Mouse (Mus musculus) hindbrain, postnatal 0 days (tissue): ENCODE measurements around the gene Rarres2. TPM values are rescaled to one million over a fixed set of nuclear protein-coding genes. Genes with fewer than 3 reads are reported as not detected.

ENCODE experiments used
- ATAC-seq: fragments of 200-750 bp; cut with Nextera tagmentation; 2 replicates; pipeline ENCODE4 v1.8.0; 2017; ENCODE audit warnings: mild to moderate bottlenecking, moderate TSS enrichment, moderate library complexity
- DNase-seq: peaks from one replicate; pipeline ENCODE4 v3.0.0-alpha.2; 2015; ENCODE audit warnings: low spot score
- H3K27ac ChIP-seq: fragments of 300-500 bp; sonication (generic); 2 replicates; pipeline ENCODE4 v1.5.1; 2014; ENCODE audit warnings: mild to moderate bottlenecking
- H3K27me3 ChIP-seq: fragments of 300-500 bp; sonication (generic); 2 replicates; pipeline ENCODE4 v1.6.1; 2014; ENCODE audit warnings: low read length, mixed read lengths; ENCODE audit not compliant: insufficient read depth
- H3K36me3 ChIP-seq: fragments of 300-500 bp; sonication (generic); 2 replicates; pipeline ENCODE4 v1.6.1; 2014; ENCODE audit warnings: low read length, mixed read lengths; ENCODE audit not compliant: insufficient read depth
- H3K4me1 ChIP-seq: fragments of 300-500 bp; sonication (generic); 2 replicates; pipeline ENCODE4 v1.6.1; 2014; ENCODE audit warnings: antibody characterized with exemption, low read length, mixed read lengths; ENCODE audit not compliant: insufficient read depth
- H3K4me2 ChIP-seq: fragments of 300-500 bp; sonication (generic); 2 replicates; pipeline ENCODE4 v1.6.1; 2014; ENCODE audit warnings: low read depth, mild to moderate bottlenecking, low read length, moderate library complexity, mixed read lengths
- H3K4me3 ChIP-seq: fragments of 300-500 bp; sonication (generic); 2 replicates; pipeline ENCODE4 v1.5.1; 2014; ENCODE audit warnings: low read length
- H3K9ac ChIP-seq: fragments of 300-500 bp; sonication (generic); replicated peaks from 2 replicates; pipeline ENCODE4 v1.6.1; 2014; ENCODE audit warnings: mild to moderate bottlenecking, low read length, moderate library complexity, mixed read lengths
- H3K9me3 ChIP-seq: fragments of 300-500 bp; sonication (generic); 2 replicates; pipeline ENCODE4 v1.6.1; 2016; ENCODE audit warnings: low read length, mixed read lengths
- CTCF ChIP-seq: IDR thresholded peaks from 2 replicates; pipeline ENCODE4 v1.5.1; 2016; ENCODE audit warnings: antibody characterized with exemption, control low read depth, low read depth
- WGBS: fragments of 180-500 bp; shearing (Covaris S2); extraction: QIAGEN DNeasy Blood & Tissue Kit; methylation state at CpG from one replicate; pipeline ENCODE4 v1.1.7; 2014; 5-methylcytosine and 5-hydroxymethylcytosine counted together
- polyA plus RNA-seq: library from polyadenylated mRNA; unstranded; fragments of >200 nt; fragmentation: Nextera tagmentation; extraction: Ambion mirVana; gene quantifications from 2 replicates; pipeline ENCODE4 v1.2.1, GENCODE M21; 2015
- total RNA-seq: library from RNA; depleted of rRNA; stranded (reverse); fragments of >200 nt; gene quantifications from 2 replicates; pipeline ENCODE4 v1.2.3, GENCODE M21; 2014

The Rarres2 gene
- total and polyA plus RNA-seq, 2 experiments from 2014 or later, result 4.3 to 10.4 TPM

DNA sequence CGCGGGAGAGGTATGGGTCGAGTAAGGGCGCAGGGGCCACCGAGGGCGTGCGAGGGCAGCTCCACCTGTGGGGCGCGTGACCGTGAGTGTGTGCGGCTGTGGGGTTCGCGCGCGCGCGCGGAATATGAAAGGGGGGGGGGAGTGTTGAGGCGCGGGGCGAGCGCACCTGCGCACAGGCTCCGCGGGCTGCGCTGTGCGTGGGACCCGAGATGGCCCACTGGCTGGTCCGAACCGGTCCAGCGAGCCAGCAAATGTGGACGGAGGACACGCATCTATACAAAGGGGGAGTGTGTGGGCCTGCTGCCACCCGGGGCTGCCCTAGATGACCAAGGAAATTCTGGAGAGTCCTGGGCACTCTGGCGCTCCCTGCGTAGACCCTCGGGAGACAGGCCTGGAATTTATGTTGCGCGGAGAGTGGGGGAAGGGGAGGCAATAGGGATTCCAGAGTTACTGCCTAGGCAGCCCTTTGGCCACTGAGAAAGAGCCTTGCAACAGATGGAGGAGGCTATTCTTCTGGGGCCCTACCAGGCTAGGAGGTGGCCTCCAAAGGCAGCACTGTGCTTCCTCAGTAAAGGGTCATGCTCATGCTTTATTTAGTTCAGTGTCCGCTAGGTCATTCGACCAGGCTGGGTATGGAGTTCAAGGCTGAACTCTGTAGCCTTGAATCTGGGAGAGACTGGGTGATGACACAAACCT lies 21.6 kb upstream of the Rarres2 start:
- H3K27me3 ChIP-seq, result no peaks in the 10 kb centered on the region
- ATAC-seq (peak; percentile 86), DNase-seq (peak; percentile 85)

GRCm38 (mm10) chr6:48593158-48594042 lies 20.8 kb upstream of the Rarres2 start, which contains the start of the genes Repin1 and Gm44965:
Gene Repin1 (plus strand): TSS chr6:48593883.
Gene Gm44965 (plus strand): TSS chr6:48593941.
- no peaks in the 10 kb centered on the region for H3K27me3 ChIP-seq
- peak within 1 kb of the TSS; percentile 69 for H3K4me3 ChIP-seq
- H3K4me2 ChIP-seq, result peak within 1 kb of the TSS; percentile 85
- TF ChIP-seq CTCF, result peak; percentile 66
- peak; percentile 96 for DNase-seq
- 0 out of 2 replicates have a peak, but pooled peaks cover 3% of the 10 kb centered on the region for H3K9me3 ChIP-seq
- peaks cover 10% of the 10 kb centered on the region; the same call in 1 of the 2 replicates for H3K4me1 ChIP-seq
- H3K9ac ChIP-seq, result peak within 1 kb of the TSS; percentile 93
- peak; percentile 95 for ATAC-seq
- 3% methylated on average over 44 of the region's 45 CpGs for WGBS
- peaks cover 24% of the 10 kb centered on the region for H3K36me3 ChIP-seq
- H3K27ac ChIP-seq, result peak within 1 kb of the TSS; percentile 98

More for the DNA sequence above, 21.6 kb upstream of the Rarres2 start:
- peak overlapping the region; percentile 69 for H3K4me3 ChIP-seq
- H3K27ac ChIP-seq, result peak overlapping the region; percentile 98
- H3K36me3 ChIP-seq, result peaks cover 29% of the 10 kb centered on the region
- no peak for TF ChIP-seq CTCF
- peak overlapping the region; percentile 85 for H3K4me2 ChIP-seq
- H3K9ac ChIP-seq, result peak overlapping the region; percentile 93
- peaks cover 10% of the 10 kb centered on the region; the same call in 1 of the 2 replicates for H3K4me1 ChIP-seq
- WGBS, result 1% methylated on average over 37 of the region's 41 CpGs
- 0 out of 2 replicates have a peak, but pooled peaks cover 3% of the 10 kb centered on the region for H3K9me3 ChIP-seq

GRCm38 (mm10) chr6:48591871-48592270 lies 19.3 kb upstream of the Rarres2 start:
- Histone ChIP-seq H3K27ac (no peak overlapping the region), H3K9me3 (no peaks in the 10 kb centered on the region), H3K36me3 (peaks cover 8% of the 10 kb centered on the region), H3K4me2 (no peak overlapping the region), H3K9ac (no peak overlapping the region), H3K4me1 (peaks cover 10% of the 10 kb centered on the region; the same call in 1 of the 2 replicates), H3K27me3 (no peaks in the 10 kb centered on the region), H3K4me3 (no peak overlapping the region)
- ATAC-seq (no peak), DNase-seq (no peak)
- no peak for TF ChIP-seq CTCF
- WGBS, result 93% methylated on average over 6 of the region's 6 CpGs

GRCm38 (mm10) chr6:48591221-48591845 lies 18.7 kb upstream of the Rarres2 start:
- ATAC-seq (no peak), DNase-seq (no peak)
- Histone ChIP-seq H3K4me1 (peaks cover 10% of the 10 kb centered on the region; the same call in 1 of the 2 replicates), H3K27me3 (no peaks in the 10 kb centered on the region), H3K4me3 (no peak overlapping the region), H3K4me2 (no peak overlapping the region), H3K9ac (no peak overlapping the region), H3K36me3 (peaks cover 3% of the 10 kb centered on the region), H3K27ac (no peak overlapping the region), H3K9me3 (no peaks in the 10 kb centered on the region)
- 74% methylated on average over 3 of the region's 3 CpGs for WGBS
- TF ChIP-seq CTCF, result no peak

DNA sequence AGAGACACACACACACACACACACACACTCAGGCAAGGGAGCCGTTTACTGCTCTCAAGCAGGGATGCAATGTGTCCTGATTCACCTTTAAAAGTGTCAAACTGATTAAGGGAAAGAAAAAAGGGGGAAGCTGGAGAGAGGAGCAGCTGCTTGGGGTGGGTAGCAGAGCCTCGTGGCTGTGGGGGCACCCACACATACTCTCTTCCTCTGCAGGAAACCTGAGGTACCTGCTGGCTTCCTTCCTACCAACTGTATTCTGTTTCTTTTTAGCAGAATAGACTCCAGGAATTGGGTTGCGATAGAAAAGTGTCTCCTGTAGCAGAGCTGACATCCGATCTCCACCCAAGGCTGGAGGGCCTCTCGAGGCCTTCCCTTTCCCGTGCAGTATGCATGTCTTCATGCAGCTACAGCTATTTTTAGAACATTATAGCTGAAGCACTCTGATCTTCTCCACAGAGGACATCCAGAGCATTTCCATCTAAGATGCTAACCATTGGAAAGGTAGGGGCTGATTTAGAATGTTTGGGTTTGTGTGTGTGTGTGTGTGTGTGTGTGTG lies 16.7 kb upstream of the Rarres2 start, which contains the start of gene Gm45021:
Gene Gm45021, plus strand, starts transcription at position 417 of the 557 bp plus-strand sequence.
- 69% methylated on average over 6 of the region's 6 CpGs for WGBS
- Histone ChIP-seq H3K9ac (no peak within 1 kb of the TSS), H3K4me3 (no peak within 1 kb of the TSS), H3K27me3 (no peaks in the 10 kb centered on the region), H3K27ac (no peak within 1 kb of the TSS), H3K36me3 (no peaks in the 10 kb centered on the region), H3K4me2 (no peak within 1 kb of the TSS), H3K9me3 (no peaks in the 10 kb centered on the region), H3K4me1 (no peaks in the 10 kb centered on the region; the same call in 1 of the 2 replicates)
- no peak for TF ChIP-seq CTCF
- no peak for ATAC-seq
- DNase-seq, result no peak

DNA sequence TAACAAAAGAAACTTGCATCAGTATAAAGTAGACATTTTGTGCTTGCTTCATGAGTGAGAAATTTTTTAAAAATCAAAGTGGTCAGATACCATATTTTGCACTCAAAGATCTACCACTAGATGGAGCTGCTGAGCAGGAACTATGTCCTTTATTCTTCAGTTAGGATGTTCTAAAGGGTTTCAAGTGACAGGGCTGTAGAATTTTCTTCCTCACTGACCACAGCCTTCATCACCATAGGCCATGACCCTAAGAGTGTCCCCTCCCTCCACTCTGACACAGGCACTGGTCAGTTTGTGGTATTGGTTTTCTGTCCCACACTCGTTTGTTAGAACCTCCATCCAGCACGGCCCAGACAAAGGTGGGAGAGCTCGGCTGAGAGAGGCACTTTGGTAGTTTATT lies 9.4 kb upstream of the Rarres2 start:
- DNase-seq (peak; percentile 82), ATAC-seq (peak; percentile 21; the same call in 1 of the 2 replicates)
- Histone ChIP-seq H3K4me3 (no peak overlapping the region), H3K9me3 (no peaks in the 10 kb centered on the region), H3K27me3 (no peaks in the 10 kb centered on the region), H3K9ac (no peak overlapping the region), H3K27ac (no peak overlapping the region), H3K36me3 (no peaks in the 10 kb centered on the region), H3K4me2 (no peak overlapping the region), H3K4me1 (no peaks in the 10 kb centered on the region)
- peak; percentile 81 for TF ChIP-seq CTCF
- WGBS, result 73% methylated on average over 3 of the region's 3 CpGs
